Mouse (Mus musculus) G1E (cell line): Measurements from ENCODE around the gene Ipo8. TPM values are rescaled to one million over a fixed set of nuclear protein-coding genes. Genes with fewer than 3 reads are reported as not detected.
A peak's percentile ranks its signal among the peaks of the same experiment; 100 is the strongest.

Experiments used
- ATAC-seq: 2 replicates; pipeline ENCODE4 v1.8.0; 2016; ENCODE audit warnings: mild to moderate bottlenecking; ENCODE audit not compliant: insufficient number of reproducible peaks, poor library complexity, low FRiP score, severe bottlenecking; ENCODE audit errors: extremely low read depth
- DNase-seq: peaks from one replicate; pipeline ENCODE4 v3.0.0; 2012; ENCODE audit warnings: low spot score
- H3K27me3 ChIP-seq: 2 replicates; pipeline ENCODE4 v1.6.1; 2012; ENCODE audit warnings: mild to moderate bottlenecking, low read length, inconsistent platforms; ENCODE audit not compliant: insufficient read depth
- H3K36me3 ChIP-seq: replicated peaks from 2 replicates; pipeline ENCODE3; 2012; ENCODE audit warnings: mild to moderate bottlenecking, inconsistent platforms
- H3K4me1 ChIP-seq: 2 replicates; pipeline ENCODE4 v1.6.1; 2012; ENCODE audit warnings: low read depth, low read length, inconsistent platforms, mixed read lengths; ENCODE audit not compliant: insufficient read depth
- H3K4me3 ChIP-seq: 2 replicates; pipeline ENCODE4 v1.5.1; 2012; ENCODE audit warnings: low read depth, mild to moderate bottlenecking, inconsistent platforms, low read length, moderate library complexity, mixed read lengths
- H3K9me3 ChIP-seq: replicated peaks from 2 replicates; pipeline ENCODE4 v1.6.1; 2012; ENCODE audit warnings: inconsistent platforms
- CTCF ChIP-seq: IDR thresholded peaks from 2 replicates; pipeline ENCODE4 v1.5.1; 2012; ENCODE audit warnings: low read depth, low read length, inconsistent platforms, mixed read lengths
- GATA1 ChIP-seq: IDR thresholded peaks from 2 replicates; pipeline ENCODE4 v1.6.1; 2012; ENCODE audit warnings: borderline replicate concordance, low read length, inconsistent platforms, mixed read lengths
- GATA2 ChIP-seq: IDR thresholded peaks from 2 replicates; pipeline ENCODE4 v1.6.1; 2012; ENCODE audit warnings: low read depth, low read length, inconsistent platforms, borderline replicate concordance
- POLR2AphosphoS5 ChIP-seq: IDR thresholded peaks from 2 replicates; pipeline ENCODE4 v1.6.1; 2012; ENCODE audit warnings: low read depth, low read length, inconsistent platforms; ENCODE audit not compliant: insufficient replicate concordance
- TAL1 ChIP-seq: conservative IDR thresholded peaks from 2 replicates; pipeline ENCODE4 v1.6.1; 2012; ENCODE audit warnings: low read depth, low read length, inconsistent platforms, mixed read lengths
- polyA plus RNA-seq: library from polyadenylated mRNA; stranded (reverse); fragments of >175 nt; gene quantifications from 2 replicates; pipeline ENCODE4 v1.2.3, GENCODE M21; 2012
- total RNA-seq, 2 experiments: library from RNA; stranded (forward) in 1 of 2; stranded (reverse) in 1 of 2; fragments of 200-1000 nt in 1 of 2; fragments of >200 nt in 1 of 2; fragmentation: Nextera tagmentation in 1 of 2; gene quantifications; 2 replicates each; pipeline ENCODE4 v1.2.3; 2014 to 2017

Ipo8 gene
- total and polyA plus RNA-seq, 3 experiments, result 17.2 to 72.2 (median 66.4) TPM

DNA sequence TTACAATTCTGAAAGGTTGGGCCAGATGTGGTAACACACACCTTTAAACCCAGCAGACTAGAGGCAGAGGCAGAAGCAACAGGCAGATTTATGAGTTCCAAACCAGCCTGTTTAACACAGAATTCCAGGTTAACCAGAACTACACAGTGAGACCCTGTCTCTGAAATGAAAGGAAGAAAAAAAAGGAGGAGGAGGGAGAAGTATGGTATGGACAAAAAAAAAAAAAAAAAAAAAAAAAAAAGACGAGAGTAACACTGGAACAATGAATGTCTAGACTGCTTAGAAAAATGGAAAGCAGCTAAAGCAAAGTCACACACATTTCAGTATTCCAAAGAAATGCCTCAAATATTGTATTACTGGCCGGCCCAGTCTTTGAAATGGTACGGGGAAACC is 916 bp downstream of the Ipo8 start:
- Histone ChIP-seq H3K36me3 (peaks cover 18% of the 10 kb centered on the region), H3K4me3 (peak overlapping the region; percentile 92), H3K4me1 (peaks cover 21% of the 10 kb centered on the region), H3K27me3 (no peaks in the 10 kb centered on the region), H3K9me3 (no peaks in the 10 kb centered on the region)
- ATAC-seq (no peak), DNase-seq (no peak)
- TF ChIP-seq TAL1 (no peak), POLR2AphosphoS5 (no peak), CTCF (no peak), GATA1 (no peak), GATA2 (no peak)

DNA sequence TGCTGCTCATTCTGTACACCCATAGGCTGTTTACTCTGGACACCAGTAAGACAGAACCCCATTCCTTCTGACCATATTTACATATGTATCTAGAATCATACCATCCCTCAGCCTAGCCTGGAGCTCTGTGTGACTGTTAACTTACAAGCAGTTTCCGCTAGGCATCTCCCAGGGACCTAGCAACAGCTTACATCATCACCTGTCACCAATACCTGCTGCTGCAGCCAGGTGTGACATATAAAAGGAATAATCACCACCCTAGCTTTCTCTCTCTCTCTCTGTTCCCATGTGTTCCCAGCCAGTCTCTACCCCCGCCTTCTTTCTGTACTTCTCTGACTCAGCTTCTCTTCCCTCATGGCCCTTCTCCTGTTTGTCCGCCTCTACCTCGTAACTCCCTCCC is 5.1 kb downstream of the Ipo8 start:
- Histone ChIP-seq H3K36me3 (peaks cover 35% of the 10 kb centered on the region), H3K4me3 (no peak overlapping the region), H3K4me1 (peaks cover 12% of the 10 kb centered on the region), H3K27me3 (no peaks in the 10 kb centered on the region), H3K9me3 (no peaks in the 10 kb centered on the region)
- no peak for ATAC-seq
- TF ChIP-seq POLR2AphosphoS5, result no peak
- DNase-seq, result no peak

DNA sequence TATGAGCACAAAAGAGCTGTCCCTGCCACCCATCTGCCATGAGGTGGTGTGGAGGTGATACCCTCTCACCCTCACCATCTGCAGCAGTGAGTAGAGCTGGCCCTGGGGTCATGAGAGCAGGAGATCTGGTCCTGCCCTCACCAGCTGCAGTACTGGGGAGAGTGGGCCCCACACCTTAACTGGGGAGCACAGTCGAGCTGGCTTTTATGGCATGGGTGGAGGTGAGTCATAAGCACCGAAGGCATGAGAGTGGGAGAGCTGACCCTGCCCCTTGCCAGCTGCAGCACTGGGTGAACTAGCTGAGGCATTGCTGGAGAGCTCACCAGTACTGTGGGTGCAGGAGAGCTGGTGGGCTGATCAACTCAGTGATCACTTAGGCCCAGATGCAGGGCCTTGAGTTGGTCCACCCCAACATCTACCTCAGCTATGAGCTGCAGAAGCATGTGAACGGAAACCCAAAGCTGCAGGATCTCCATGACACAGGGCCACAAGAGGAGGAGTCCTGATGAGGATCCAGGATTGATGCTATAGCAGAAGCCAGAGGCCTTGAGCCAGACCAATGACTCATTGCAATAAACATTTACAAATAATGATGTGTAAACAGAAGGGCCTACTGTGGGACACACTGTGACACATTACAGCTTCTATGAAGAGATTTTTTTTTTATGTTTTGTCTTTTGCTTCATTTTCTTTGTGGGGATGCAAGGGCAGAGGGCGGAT is 12.5 kb downstream of the Ipo8 start:
- no peak for DNase-seq

DNA sequence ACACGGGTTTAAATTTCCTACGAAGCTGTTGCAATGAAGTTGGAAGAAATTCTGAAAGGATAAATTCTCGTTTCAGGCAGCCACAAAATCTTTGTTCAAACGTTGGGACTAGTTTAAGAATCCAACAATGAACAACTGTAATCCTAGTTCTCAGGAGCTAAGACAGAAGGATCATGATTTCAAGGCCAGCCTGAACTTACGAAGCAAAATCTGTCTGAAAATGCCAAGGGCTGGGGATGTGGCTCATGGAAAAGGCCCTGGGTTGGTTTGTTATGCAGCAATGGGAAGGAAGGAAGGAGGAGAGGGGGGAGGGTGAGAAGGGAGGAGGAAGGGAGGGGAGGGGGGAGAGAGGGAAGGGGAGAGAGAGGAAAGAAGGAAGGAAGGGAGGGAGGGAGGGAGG is 14.5 kb downstream of the Ipo8 start:
- no peaks in the 10 kb centered on the region for H3K9me3 ChIP-seq
- ATAC-seq, result no peak
- no peak overlapping the region for H3K4me3 ChIP-seq
- TF ChIP-seq CTCF, result no peak
- no peak for TF ChIP-seq GATA2
- TF ChIP-seq GATA1, result no peak
- TF ChIP-seq POLR2AphosphoS5, result no peak
- no peak for TF ChIP-seq TAL1
- peaks cover 79% of the 10 kb centered on the region for H3K36me3 ChIP-seq
- H3K4me1 ChIP-seq, result no peaks in the 10 kb centered on the region; the same call in none of the 2 replicates
- no peak for DNase-seq
- no peaks in the 10 kb centered on the region for H3K27me3 ChIP-seq

More for the DNA sequence above, 12.5 kb downstream of the Ipo8 start:
- ATAC-seq, result no peak
- Histone ChIP-seq H3K9me3 (no peaks in the 10 kb centered on the region), H3K4me3 (no peak overlapping the region), H3K27me3 (no peaks in the 10 kb centered on the region), H3K36me3 (peaks cover 74% of the 10 kb centered on the region), H3K4me1 (no peaks in the 10 kb centered on the region; the same call in none of the 2 replicates)
- TF ChIP-seq GATA2, result no peak
- TF ChIP-seq CTCF, result no peak
- TF ChIP-seq TAL1, result no peak
- no peak for TF ChIP-seq POLR2AphosphoS5
- TF ChIP-seq GATA1, result no peak

DNA sequence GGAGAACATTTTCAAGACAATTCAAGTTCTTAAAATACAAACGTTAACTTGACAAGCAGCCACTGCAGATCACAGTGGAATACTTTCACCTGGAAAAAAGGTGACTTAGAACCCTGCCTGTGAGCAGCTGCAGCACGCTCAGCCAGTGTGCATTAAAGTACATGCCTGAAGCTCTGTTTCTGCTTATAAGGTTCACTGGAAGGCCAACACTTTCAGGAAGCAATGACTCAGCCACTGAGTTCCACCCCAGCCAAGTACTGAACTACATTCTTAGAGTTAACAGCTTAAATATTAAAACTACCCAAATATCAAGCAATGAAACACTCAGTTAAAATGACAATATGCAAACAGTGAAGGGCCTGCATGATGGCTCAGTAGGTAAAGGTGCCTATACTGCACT is 20.1 kb downstream of the Ipo8 start:
- ATAC-seq, result peak; percentile 58
- peaks cover 65% of the 10 kb centered on the region for H3K36me3 ChIP-seq
- TF ChIP-seq GATA1 (no peak), POLR2AphosphoS5 (no peak), CTCF (no peak), GATA2 (no peak), TAL1 (no peak)

DNA sequence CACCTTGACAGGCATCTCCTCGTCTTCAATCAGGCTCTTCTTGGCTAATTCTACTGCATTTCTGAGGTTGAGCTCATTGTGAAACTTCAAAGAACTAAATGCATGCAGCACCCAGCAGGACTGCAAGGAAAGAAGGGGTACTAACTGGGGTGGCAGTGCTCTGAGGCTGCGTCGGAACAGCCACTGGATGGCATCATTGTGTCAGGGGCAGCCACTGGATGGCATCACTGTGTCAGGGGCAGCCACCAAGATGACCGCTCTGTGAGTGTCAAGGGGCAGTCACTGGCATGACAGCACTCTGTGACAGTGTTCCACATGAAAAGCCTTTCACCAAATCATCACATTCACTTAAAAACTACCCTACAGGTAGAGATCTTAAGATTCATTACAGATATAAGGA is 31.5 kb downstream of the Ipo8 start:
- no peak; the same call in 1 of the 2 replicates for ATAC-seq
- H3K4me1 ChIP-seq, result no peaks in the 10 kb centered on the region
- no peak overlapping the region for H3K4me3 ChIP-seq
- TF ChIP-seq POLR2AphosphoS5, result no peak
- TF ChIP-seq GATA1, result no peak
- no peaks in the 10 kb centered on the region for H3K27me3 ChIP-seq
- DNase-seq, result no peak
- no peaks in the 10 kb centered on the region for H3K9me3 ChIP-seq
- H3K36me3 ChIP-seq, result peaks cover 80% of the 10 kb centered on the region

More for the DNA sequence above, 20.1 kb downstream of the Ipo8 start:
- Histone ChIP-seq H3K27me3 (no peaks in the 10 kb centered on the region), H3K4me1 (peaks cover 12% of the 10 kb centered on the region), H3K4me3 (no peak overlapping the region), H3K9me3 (no peaks in the 10 kb centered on the region)
- DNase-seq, result no peak

DNA sequence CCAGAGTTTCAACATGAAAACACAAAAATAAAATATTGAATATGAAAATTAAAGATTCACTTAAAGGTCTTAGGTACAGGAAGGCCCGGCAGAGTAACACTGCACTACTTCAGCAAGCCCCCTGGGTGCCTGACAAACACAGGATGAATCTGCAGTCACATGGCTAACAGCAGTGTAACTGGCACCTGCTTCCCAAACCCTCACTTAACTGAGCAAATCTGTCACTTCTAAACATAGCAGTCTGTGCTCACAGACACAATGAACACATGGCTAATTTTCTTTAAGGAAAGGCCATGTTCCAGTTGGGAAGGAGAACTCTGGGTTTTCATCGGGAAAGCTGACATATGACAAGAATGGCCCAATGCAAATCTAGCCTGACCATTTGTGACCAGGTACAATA is 36.1 kb downstream of the Ipo8 start:
- H3K27me3 ChIP-seq, result no peaks in the 10 kb centered on the region
- H3K4me3 ChIP-seq, result no peak overlapping the region
- DNase-seq, result no peak
- H3K9me3 ChIP-seq, result no peaks in the 10 kb centered on the region
- H3K36me3 ChIP-seq, result peaks cover 66% of the 10 kb centered on the region
- ATAC-seq, result no peak
- H3K4me1 ChIP-seq, result no peaks in the 10 kb centered on the region; the same call in 1 of the 2 replicates
- TF ChIP-seq GATA2 (no peak), CTCF (no peak), TAL1 (no peak), GATA1 (no peak), POLR2AphosphoS5 (no peak)
